Mouse (Mus musculus) thymus, adult 2 months (tissue): ENCODE data around the gene Adtrp. TPM values are rescaled to one million over a fixed set of nuclear protein-coding genes. Genes with fewer than 3 reads are reported as not detected.

Experiments used
- DNase-seq: peaks from one replicate; pipeline ENCODE4 v3.0.0; 2021
- H3K27ac ChIP-seq: fragments of 200-500 bp; 2 replicates; pipeline ENCODE4 v1.5.1; 2012; ENCODE audit warnings: low read length, control low read depth; ENCODE audit not compliant: control insufficient read depth, insufficient read depth
- H3K27me3 ChIP-seq: fragments of 200-500 bp; 2 replicates; pipeline ENCODE4 v1.6.1; 2012; ENCODE audit warnings: mild to moderate bottlenecking, low read length, moderate library complexity, mixed read lengths; ENCODE audit not compliant: control insufficient read depth, insufficient read depth
- H3K36me3 ChIP-seq: fragments of 200-500 bp; 2 replicates; pipeline ENCODE4 v1.6.1; 2012; ENCODE audit warnings: mild to moderate bottlenecking, low read length, moderate library complexity; ENCODE audit not compliant: control insufficient read depth, insufficient read depth
- H3K4me1 ChIP-seq: fragments of 200-500 bp; replicated peaks from 2 replicates; pipeline ENCODE4 v1.6.1; 2012; ENCODE audit warnings: low read length; ENCODE audit not compliant: control insufficient read depth, insufficient read depth
- H3K4me3 ChIP-seq: fragments of 200-500 bp; 2 replicates; pipeline ENCODE4 v1.5.1; 2012; ENCODE audit warnings: mild to moderate bottlenecking, low read length, control low read depth, moderate library complexity; ENCODE audit not compliant: control insufficient read depth, insufficient read depth
- CTCF ChIP-seq: fragments of 200-500 bp; IDR thresholded peaks from 2 replicates; pipeline ENCODE4 v1.5.1; 2012; ENCODE audit warnings: mild to moderate bottlenecking, control low read depth, low read length, moderate library complexity, borderline replicate concordance; ENCODE audit not compliant: control insufficient read depth, poor library complexity, insufficient read depth; ENCODE audit errors: extremely low read depth
- POLR2A ChIP-seq: fragments of 200-500 bp; IDR thresholded peaks from 2 replicates; pipeline ENCODE4 v1.6.1; 2012; ENCODE audit warnings: mild to moderate bottlenecking, low read length, control low read depth, moderate library complexity; ENCODE audit not compliant: control insufficient read depth, poor library complexity, insufficient read depth; ENCODE audit errors: extremely low read depth
- WGBS: fragments of 180-500 bp; shearing (Covaris S2); methylation state at CpG from one replicate; pipeline ENCODE4 v1.1.7; 2018; 5-methylcytosine and 5-hydroxymethylcytosine counted together
- polyA plus RNA-seq: library from polyadenylated mRNA; depleted of rRNA; stranded (reverse); fragments of >200 nt; gene quantifications from 2 replicates; pipeline ENCODE4 v1.2.3, GENCODE M21; 2012; rRNA removed

The Adtrp gene
- polyA plus RNA-seq, 1 experiment = 4.4 TPM

GRCm38 (mm10) chr13:41719331-41719730, 128.2 kb downstream of the Adtrp start:
- H3K27me3 ChIP-seq = no peaks in the 10 kb centered on the region
- no peaks in the 10 kb centered on the region for H3K36me3 ChIP-seq
- WGBS = 98% methylated on average over 16 of the region's 16 CpGs
- H3K4me3 ChIP-seq = no peak overlapping the region
- no peak overlapping the region for H3K27ac ChIP-seq
- TF ChIP-seq POLR2A = no peak
- no peak for TF ChIP-seq CTCF
- no peaks in the 10 kb centered on the region for H3K4me1 ChIP-seq
- DNase-seq = no peak

- Histone ChIP-seq H3K4me1 (no peaks in the 10 kb centered on the region), H3K27me3 (no peaks in the 10 kb centered on the region), H3K36me3 (no peaks in the 10 kb centered on the region), H3K27ac (no peak overlapping the region), H3K4me3 (no peak overlapping the region)
- TF ChIP-seq POLR2A (no peak), CTCF (no peak)
- no peak for DNase-seq
- WGBS = 81% methylated on average over 4 of the region's 4 CpGs
Measured at GRCm38 (mm10) chr13:41718051-41718450, 129.4 kb downstream of the Adtrp start.

Other genes starting within 250 kb of the Adtrp start
- 5.4 and 8.0 TPM in 2 replicates for gene Tmem170b, start 241.8 kb downstream of the Adtrp start, polyA plus RNA-seq
- gene Hivep1, start 204.3 kb upstream of the Adtrp start, polyA plus RNA-seq = 34.9 and 47.5 TPM in 2 replicates